Mouse (Mus musculus) adrenal gland, adult 10 weeks (tissue): ENCODE results near the gene Cmbl. TPM values are rescaled to one million over a fixed set of nuclear protein-coding genes. Genes with fewer than 3 reads are reported as not detected.

Experiments used
- polyA plus RNA-seq: library from polyadenylated mRNA; stranded (reverse); fragments of 350-450 nt; fragmentation: Illumina TruSeq; extraction: RNeasy Lipid Tissue Mini Kit (QIAGEN cat#74804); gene quantifications from one replicate; pipeline ENCODE4 v1.2.3, GENCODE M21; 2014; ENCODE audit warnings: low read depth, low replicate concordance

The Cmbl gene
- 217 TPM for polyA plus RNA-seq

DNA sequence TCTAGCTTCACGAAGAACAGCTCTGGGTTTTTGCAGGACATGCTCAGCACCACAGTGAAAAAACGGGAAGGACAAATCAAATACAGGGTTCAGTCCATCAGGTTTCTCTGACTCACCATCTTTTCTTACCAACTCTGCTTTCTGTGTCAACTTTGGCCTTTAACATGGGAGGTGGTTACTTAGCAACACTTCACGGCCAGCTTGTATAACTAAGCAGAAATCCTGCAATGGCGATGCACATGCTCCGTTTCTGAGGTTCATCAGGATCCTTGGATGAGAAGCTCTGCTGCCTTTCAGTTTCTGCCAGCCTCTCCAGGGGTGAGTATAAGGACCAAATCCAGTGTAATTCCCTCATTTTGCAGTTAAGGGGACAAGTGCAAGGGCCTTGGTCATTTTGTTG, at the start of gene Cmbl:
TSS of gene Cmbl (plus strand) at position 206 of the 400 bp plus-strand sequence.

DNA sequence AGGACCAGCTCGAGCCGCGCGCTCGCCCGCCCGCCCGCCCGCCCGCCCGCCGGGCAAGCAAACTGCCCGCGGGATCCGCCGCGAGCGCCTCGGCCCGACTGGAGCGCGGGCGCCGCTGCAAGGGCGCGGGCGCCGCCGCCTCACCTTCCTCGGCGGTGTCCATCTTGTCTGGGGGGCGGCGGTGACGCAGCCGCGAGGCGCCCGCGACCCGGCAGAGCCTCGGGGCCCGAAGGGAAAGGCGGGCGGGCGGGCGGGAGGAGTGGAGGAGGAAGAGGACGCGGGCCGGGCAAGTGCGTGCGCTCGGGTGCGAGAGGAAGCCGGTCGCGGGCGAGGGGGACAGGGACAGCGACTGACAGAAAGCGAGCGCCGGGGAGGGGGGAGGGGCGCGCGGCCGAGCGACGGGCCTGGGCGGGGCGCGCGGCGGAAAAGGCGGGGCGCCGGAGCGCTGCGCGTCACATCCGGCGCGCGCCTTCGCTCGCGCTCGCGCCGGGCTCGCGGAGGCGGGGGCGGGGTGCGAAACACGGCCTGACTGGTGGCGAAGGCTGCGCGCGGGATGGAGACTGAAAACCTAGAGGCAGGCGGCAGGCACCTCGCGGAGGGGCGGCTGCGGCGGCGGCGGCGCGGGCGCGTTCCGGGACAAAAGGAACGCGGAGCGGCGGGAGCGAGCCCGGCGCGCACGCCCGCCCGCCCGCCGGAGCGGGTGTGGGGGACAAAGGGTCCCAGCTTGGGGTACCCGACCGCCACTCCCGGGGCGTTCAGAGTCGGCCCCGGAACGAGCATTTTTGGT, 34.3 kb upstream of the Cmbl start, which contains the start of gene March6:
TSS of gene March6 (minus strand) at position 395 of the 787 bp plus-strand sequence.

DNA sequence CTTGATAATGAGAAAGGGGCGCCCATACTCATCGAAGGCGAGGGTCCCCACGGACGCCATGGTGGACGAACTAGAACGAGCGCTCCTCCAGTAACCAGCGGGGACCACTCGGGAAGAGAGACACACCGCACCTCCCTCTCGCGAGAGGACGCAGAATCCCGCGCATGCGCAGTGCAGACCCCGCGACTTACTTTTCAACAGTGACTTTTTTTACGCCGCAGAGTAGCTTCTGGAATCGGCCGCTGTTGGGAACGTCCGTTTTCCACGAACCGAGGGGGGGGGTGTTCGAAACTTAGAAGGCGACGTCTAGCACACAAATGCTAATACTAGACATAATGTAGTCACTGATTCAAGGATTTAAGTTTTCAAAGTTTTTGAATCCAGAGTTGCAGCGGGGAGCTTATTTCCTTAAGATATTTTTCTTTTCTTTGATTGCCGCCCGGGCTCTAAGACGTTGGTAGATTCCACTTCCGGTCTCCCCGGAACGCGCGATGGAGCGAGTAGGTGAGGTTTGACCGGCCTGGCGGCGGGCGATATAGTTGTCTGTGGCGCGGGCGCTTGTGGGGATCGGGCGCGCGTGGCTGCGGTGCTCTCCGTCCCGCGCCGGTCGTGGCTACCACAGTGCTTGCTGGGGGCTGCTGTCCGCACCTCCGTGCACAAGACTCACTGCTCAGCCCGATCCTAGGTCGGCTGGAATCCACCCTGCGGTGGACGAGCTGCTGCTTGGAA, 36.6 kb downstream of the Cmbl start, which contains the start of the genes Cct5 and Fam173b:
TSS of gene Cct5 (minus strand) at position 159 of the 729 bp plus-strand sequence.
TSS of gene Fam173b (plus strand) at position 207 of the 729 bp plus-strand sequence.

Other genes starting within 250 kb of the Cmbl start
- gene Ankrd33b, start 197.7 kb upstream of the Cmbl start, polyA plus RNA-seq: 2.0 TPM
- 4.3 TPM for gene Ropn1l, start 111.7 kb upstream of the Cmbl start, polyA plus RNA-seq
- 248 TPM for gene March6, start 34.3 kb upstream of the Cmbl start, polyA plus RNA-seq
- gene Cct5, start 36.4 kb downstream of the Cmbl start, polyA plus RNA-seq: 101 TPM
- 5.4 TPM for gene Fam173b, start 36.5 kb downstream of the Cmbl start, polyA plus RNA-seq